Mouse (Mus musculus): ENCODE results near the gene Prpsap1. TPM values are rescaled to one million over a fixed set of nuclear protein-coding genes. Genes with fewer than 3 reads are reported as not detected.
"Not testable (repeated sequence)": the region's sequence is repeated elsewhere in the genome, so short reads cannot be mapped to it uniquely, and the experiment has no call there.

Prpsap1 gene
- polyA plus RNA-seq, 1 experiment from 2014 or later, result 179 TPM

DNA sequence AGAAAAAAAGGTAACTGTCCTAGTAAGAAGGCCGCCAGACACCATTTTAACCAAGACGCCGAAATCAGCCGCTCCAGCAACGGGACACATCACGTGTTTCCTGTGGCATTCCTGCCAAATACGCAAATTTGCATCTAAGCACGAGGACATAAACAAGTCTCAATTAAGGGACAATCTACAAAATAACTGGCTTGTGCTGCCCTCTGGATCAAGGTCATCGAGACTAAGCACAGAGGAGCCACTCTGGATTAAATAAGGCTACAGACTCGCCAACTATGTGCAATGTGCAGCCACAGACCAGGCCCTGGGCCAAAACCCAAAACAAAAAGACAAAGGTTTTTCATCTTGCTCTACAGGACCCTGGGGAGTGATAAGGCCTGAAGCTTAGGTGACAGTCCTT lies 18.0 kb downstream of the Prpsap1 start:
- Histone ChIP-seq H3K9ac (no peak overlapping the region), H3K27me3 (no peaks in the 10 kb centered on the region), H3K27ac (no peak overlapping the region), H3K4me3 (no peak overlapping the region), H3K4me2 (replicated peaks) (no peak overlapping the region), H3K9me3 (replicated peaks) (no peaks in the 10 kb centered on the region), H3K4me1 (no peaks in the 10 kb centered on the region), H3K36me3 (peaks cover 95% of the 10 kb centered on the region)
- no peak for ATAC-seq (ENCODE audit: low FRiP score)
- 89% methylated on average over 10 of the region's 10 CpGs for WGBS

DNA sequence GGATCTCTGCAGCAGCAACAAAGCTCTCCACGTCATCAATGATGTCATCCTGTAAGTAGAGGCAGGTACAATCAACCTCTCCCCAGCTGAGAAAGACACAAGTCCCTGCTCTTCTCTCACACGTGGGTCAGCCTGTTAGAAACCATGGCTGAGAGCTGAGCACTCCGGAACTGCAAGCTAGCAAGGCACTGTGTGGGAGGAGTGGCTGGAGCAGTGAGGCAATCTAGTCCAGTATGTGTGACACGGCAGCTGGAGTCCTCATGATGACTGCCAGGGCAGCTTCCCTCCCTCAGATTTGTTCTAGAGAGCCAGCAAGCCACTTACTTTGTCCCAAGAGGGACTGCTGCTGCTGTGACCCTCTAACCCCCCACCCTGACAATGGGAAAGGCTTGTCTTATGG lies 21.7 kb downstream of the Prpsap1 start:
- no peak overlapping the region for H3K4me2 ChIP-seq (replicated peaks)
- H3K27ac ChIP-seq, result no peak overlapping the region
- no peak overlapping the region for H3K9ac ChIP-seq
- peaks cover 73% of the 10 kb centered on the region for H3K36me3 ChIP-seq
- H3K4me3 ChIP-seq, result no peak overlapping the region
- WGBS, result 87% methylated on average over 4 of the region's 4 CpGs
- H3K27me3 ChIP-seq, result no peaks in the 10 kb centered on the region
- H3K4me1 ChIP-seq, result no peaks in the 10 kb centered on the region
- H3K9me3 ChIP-seq (replicated peaks), result no peaks in the 10 kb centered on the region
- ATAC-seq (ENCODE audit: low FRiP score), result no peak

DNA sequence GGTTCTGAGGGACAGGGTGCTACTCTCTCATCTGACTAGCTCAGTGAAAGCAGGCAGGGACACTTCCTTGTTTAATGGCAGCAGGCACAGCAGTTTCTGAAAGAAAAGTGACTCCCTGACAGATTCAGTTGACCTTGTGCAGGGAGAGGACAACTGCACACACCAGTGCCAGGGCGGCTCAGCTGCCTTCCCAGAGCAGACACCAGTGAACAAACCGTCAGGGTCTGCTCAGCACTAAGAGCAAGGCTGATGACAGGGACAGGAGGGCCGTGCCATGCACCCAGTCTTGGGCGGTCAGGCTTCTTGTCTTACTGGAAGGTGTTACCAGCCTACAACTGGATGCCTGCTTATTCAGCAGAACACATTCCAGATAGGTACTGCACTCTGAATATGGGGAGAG lies 23.1 kb downstream of the Prpsap1 start:
- no peak for ATAC-seq (ENCODE audit: low FRiP score)
- H3K4me3 ChIP-seq, result no peak overlapping the region
- no peak overlapping the region for H3K27ac ChIP-seq
- H3K4me1 ChIP-seq, result no peaks in the 10 kb centered on the region
- 88% methylated on average over 4 of the region's 4 CpGs for WGBS
- H3K4me2 ChIP-seq (replicated peaks), result no peak overlapping the region
- no peak overlapping the region for H3K9ac ChIP-seq
- H3K27me3 ChIP-seq, result no peaks in the 10 kb centered on the region
- H3K9me3 ChIP-seq (replicated peaks), result no peaks in the 10 kb centered on the region
- peaks cover 59% of the 10 kb centered on the region for H3K36me3 ChIP-seq

DNA sequence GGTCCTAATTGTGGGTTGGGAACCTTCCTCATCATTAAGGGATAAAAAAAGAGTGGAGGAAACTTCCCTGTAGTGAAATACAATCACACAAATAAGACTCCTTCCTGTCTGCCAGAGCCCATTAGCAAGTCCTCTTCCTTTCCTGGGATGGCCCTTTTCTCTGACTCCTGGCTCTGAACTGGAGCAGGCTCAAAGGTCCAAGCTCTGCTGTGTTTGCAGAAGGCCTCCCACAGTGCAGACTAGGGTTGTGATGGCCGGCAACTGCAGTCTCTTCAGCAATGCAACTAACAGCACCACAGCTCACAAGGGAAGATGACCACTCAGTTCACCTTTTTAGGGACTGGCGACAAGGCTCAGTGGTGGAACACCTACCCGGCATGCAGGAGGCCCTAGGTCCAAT lies 23.8 kb downstream of the Prpsap1 start:
- Histone ChIP-seq H3K4me2 (replicated peaks) (no peak overlapping the region), H3K27me3 (no peaks in the 10 kb centered on the region), H3K4me1 (no peaks in the 10 kb centered on the region), H3K9ac (no peak overlapping the region), H3K9me3 (replicated peaks) (no peaks in the 10 kb centered on the region), H3K36me3 (peaks cover 53% of the 10 kb centered on the region), H3K27ac (no peak overlapping the region), H3K4me3 (no peak overlapping the region)
- WGBS, result 86% methylated on average over 3 of the region's 3 CpGs
- no peak for ATAC-seq (ENCODE audit: low FRiP score)

DNA sequence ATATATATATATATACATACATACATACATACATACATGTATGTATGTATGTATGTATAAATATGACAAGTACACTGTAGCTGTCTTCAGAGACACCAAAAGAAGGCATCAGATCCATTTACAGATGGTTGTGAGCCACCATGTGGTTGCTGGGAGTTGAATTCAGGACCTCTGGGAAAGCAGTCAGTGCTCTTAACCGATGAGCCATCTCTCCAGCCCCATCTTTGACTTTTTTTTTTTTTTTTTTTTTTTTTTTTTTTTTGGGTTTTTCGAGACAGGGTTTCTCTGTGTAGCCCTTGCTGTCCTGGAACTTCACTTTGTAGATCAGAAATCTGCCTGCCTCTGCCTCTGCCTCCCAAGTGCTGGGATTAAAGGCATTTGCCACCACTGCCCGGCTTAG lies 25.7 kb downstream of the Prpsap1 start:
- H3K9me3 ChIP-seq (replicated peaks); H3K27me3 ChIP-seq; H3K9ac ChIP-seq; ATAC-seq (ENCODE audit: low FRiP score); H3K4me3 ChIP-seq; H3K27ac ChIP-seq; H3K4me2 ChIP-seq (replicated peaks); H3K4me1 ChIP-seq: not testable (repeated sequence)
- H3K36me3 ChIP-seq, result peaks cover 37% of the 10 kb centered on the region
- 81% methylated on average over 3 of the region's 3 CpGs for WGBS

DNA sequence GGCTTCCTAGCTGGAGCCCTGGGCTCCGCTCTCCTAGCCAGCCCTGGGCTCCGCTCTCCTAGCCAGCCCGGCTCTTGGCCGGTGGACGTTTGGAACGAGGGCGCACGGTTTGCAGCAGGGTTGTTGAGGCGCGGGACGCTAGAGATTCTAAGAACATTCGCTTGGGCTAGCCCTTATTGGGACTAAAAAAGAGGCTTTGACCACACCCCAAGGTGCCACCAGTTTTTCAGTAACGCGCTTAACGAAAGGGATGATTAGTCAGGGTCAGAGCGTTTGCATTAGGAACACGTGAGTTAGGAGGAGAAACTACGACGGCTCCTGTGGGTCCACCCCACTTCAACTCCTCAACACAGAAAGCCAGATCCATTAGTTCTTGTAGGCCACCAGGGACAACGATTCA lies 27.9 kb downstream of the Prpsap1 start, which contains the start of gene Qrich2:
TSS of gene Qrich2 (minus strand) at position 101 of the 400 bp plus-strand sequence.
- H3K4me2 ChIP-seq (replicated peaks), result no peak within 1 kb of the TSS
- H3K4me1 ChIP-seq, result peaks cover 6% of the 10 kb centered on the region; the same call in 1 of the 2 replicates
- H3K36me3 ChIP-seq, result peaks cover 16% of the 10 kb centered on the region
- no peaks in the 10 kb centered on the region for H3K9me3 ChIP-seq (replicated peaks)
- H3K4me3 ChIP-seq, result no peak within 1 kb of the TSS
- no peak for ATAC-seq (ENCODE audit: low FRiP score)
- no peak within 1 kb of the TSS for H3K27ac ChIP-seq
- no peak within 1 kb of the TSS for H3K9ac ChIP-seq
- no peaks in the 10 kb centered on the region for H3K27me3 ChIP-seq
- WGBS, result 71% methylated on average over 20 of the region's 20 CpGs

DNA sequence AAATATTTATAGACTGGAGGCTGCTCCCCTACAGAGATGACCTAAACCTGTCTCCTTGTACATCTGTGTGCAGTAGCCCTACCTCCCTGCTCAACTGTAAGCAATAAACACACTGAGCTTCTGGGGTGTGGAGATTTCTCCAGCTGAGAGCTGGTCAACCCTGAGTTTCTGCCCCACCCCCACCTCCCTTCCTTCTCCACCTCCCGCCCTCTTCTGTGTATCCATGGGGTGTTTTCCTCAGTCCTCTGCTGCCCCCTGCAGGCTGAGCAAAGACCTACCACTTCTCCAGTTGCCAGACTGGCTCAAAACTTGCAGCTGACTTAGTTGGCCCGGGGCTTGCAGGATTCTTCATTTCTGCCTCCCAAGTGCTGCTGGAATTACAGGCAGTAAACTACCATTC lies 30.2 kb downstream of the Prpsap1 start:
- WGBS, result 8% methylated on average over 2 of the region's 2 CpGs
- peaks cover 6% of the 10 kb centered on the region; the same call in 1 of the 2 replicates for H3K4me1 ChIP-seq
- H3K27ac ChIP-seq, result no peak overlapping the region
- no peak for ATAC-seq (ENCODE audit: low FRiP score)
- H3K27me3 ChIP-seq, result no peaks in the 10 kb centered on the region
- H3K4me3 ChIP-seq, result no peak overlapping the region
- H3K36me3 ChIP-seq, result no peaks in the 10 kb centered on the region
- H3K4me2 ChIP-seq (replicated peaks), result no peak overlapping the region
- no peaks in the 10 kb centered on the region for H3K9me3 ChIP-seq (replicated peaks)
- no peak overlapping the region for H3K9ac ChIP-seq

DNA sequence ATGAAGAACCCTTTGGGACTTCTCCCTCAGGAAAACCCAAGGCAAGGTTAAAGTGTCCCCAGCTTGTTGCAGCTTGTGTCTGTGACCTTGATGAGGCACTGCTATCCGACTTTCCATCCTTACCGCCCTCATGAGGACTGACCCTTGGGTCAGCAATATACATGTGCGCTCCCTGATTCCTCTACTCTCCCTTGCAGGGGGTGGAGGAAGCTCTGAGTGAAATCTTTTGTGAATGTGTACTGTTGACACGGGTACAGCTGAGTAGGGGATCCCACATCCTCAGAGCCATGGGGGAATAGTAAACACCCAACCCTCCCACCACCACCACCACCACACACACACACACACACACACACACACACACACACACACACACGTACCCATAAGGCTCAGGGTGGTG lies 30.7 kb downstream of the Prpsap1 start:
- H3K27me3 ChIP-seq, result no peaks in the 10 kb centered on the region
- 65% methylated on average over 4 of the region's 5 CpGs for WGBS
- no peaks in the 10 kb centered on the region for H3K9me3 ChIP-seq (replicated peaks)
- H3K36me3 ChIP-seq, result no peaks in the 10 kb centered on the region
- no peak overlapping the region for H3K27ac ChIP-seq
- no peak for ATAC-seq (ENCODE audit: low FRiP score)
- no peak overlapping the region for H3K9ac ChIP-seq
- H3K4me3 ChIP-seq, result no peak overlapping the region
- peaks cover 6% of the 10 kb centered on the region; the same call in 1 of the 2 replicates for H3K4me1 ChIP-seq
- no peak overlapping the region for H3K4me2 ChIP-seq (replicated peaks)

DNA sequence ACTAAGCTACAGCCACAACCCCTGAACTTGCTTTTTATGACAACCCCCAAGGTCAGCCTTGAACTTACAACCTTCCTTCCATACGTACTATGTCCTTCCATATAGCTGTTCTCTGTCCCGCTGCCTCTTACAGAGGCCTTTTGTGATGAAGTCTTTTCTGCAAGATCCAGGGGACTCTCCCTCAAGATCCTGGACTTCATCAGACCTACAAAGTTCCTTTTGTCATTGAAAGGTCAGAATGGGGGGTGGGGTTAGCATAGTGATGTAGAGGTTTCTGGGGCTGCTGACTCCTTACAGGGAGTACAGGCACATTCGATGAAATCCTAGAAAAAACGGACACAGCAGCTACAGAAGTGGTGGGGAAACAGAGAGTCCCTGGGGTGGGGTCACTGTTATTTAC lies 34.2 kb downstream of the Prpsap1 start:
- H3K9me3 ChIP-seq (replicated peaks), result no peaks in the 10 kb centered on the region
- no peak for ATAC-seq (ENCODE audit: low FRiP score)
- peaks cover 6% of the 10 kb centered on the region; the same call in 1 of the 2 replicates for H3K4me1 ChIP-seq
- H3K9ac ChIP-seq, result no peak overlapping the region
- H3K36me3 ChIP-seq, result no peaks in the 10 kb centered on the region
- no peak overlapping the region for H3K27ac ChIP-seq
- no peaks in the 10 kb centered on the region; the same call in 1 of the 2 replicates for H3K27me3 ChIP-seq
- 50% methylated on average over 4 of the region's 4 CpGs for WGBS
- H3K4me2 ChIP-seq (replicated peaks), result no peak overlapping the region
- no peak overlapping the region for H3K4me3 ChIP-seq

DNA sequence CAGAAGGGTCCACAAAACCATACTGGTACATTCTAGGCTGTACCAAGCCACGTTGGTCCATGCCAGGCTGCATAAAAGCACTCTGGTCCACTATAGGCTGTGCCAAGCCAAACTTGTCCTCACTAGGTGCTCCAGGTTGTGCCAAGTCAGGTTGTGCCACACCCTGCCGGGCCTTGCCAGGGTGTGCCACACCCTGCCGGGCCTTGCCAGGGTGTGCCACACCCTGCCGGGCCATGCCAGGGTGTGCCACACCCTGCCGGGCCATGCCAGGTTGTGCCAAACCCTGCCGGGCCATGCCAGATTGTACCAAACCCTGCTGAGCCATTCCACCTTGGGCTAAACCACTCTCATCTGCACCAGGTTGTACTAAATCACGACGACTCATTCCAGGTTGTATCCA lies 37.8 kb downstream of the Prpsap1 start:
- WGBS, result 89% methylated on average over 8 of the region's 8 CpGs

DNA sequence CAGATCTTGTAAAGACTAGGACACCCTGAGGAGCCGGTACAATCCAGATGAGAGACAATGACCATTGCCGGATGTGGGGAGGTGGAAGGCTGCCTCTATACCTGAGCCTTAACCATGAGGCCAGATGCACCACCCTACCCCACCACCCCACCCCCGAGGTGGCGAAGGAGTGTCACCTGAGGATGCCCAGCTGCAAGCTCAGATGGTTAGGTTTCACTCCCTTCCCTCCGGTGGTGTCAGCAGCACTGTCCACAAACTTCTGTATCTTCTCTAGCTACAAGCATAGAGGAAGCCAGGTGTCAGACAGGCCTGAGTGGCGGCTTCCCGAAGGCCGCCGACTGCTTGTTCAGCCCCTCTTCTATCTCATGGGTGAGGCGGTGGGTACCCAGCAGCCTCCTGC lies 40.1 kb downstream of the Prpsap1 start:
- Histone ChIP-seq H3K27ac (no peak overlapping the region), H3K36me3 (no peaks in the 10 kb centered on the region), H3K27me3 (peaks cover 2% of the 10 kb centered on the region; the same call in 1 of the 2 replicates), H3K4me2 (replicated peaks) (no peak overlapping the region), H3K4me3 (no peak overlapping the region), H3K9me3 (replicated peaks) (no peaks in the 10 kb centered on the region), H3K9ac (no peak overlapping the region), H3K4me1 (no peaks in the 10 kb centered on the region)
- 91% methylated on average over 10 of the region's 10 CpGs for WGBS
- ATAC-seq (ENCODE audit: low FRiP score), result no peak

More for the DNA sequence above, 37.8 kb downstream of the Prpsap1 start:
- no peaks in the 10 kb centered on the region for H3K36me3 ChIP-seq
- no peak overlapping the region for H3K4me2 ChIP-seq (replicated peaks)
- no peaks in the 10 kb centered on the region for H3K4me1 ChIP-seq
- H3K9ac ChIP-seq, result no peak overlapping the region
- no peak overlapping the region for H3K27ac ChIP-seq
- no peak overlapping the region for H3K4me3 ChIP-seq
- no peak for ATAC-seq (ENCODE audit: low FRiP score)
- no peaks in the 10 kb centered on the region for H3K9me3 ChIP-seq (replicated peaks)
- H3K27me3 ChIP-seq, result no peaks in the 10 kb centered on the region; the same call in 1 of the 2 replicates

DNA sequence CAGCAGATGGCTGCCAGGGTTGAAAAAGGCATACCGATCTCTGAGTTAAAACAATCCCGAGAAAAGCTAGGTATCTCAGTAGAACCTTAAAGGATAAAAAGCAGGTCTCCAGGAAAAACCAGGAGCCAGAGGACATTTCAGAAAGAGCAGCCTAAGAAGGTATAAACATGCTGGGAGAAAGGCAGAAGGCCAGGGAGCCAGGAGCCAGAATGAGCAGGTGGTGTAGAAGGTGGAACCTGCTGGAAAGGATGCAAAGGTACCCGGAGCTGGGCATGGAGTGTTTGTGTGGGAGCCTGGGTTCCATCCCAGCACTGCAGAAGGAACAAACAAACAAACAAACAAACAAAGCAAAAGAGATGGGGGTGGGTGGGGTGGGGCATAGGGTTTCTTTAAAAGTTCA lies 44.7 kb downstream of the Prpsap1 start:
- Histone ChIP-seq H3K27me3 (peaks cover 28% of the 10 kb centered on the region), H3K27ac (no peak overlapping the region), H3K4me2 (replicated peaks) (no peak overlapping the region), H3K9ac (no peak overlapping the region), H3K36me3 (no peaks in the 10 kb centered on the region), H3K9me3 (replicated peaks) (no peaks in the 10 kb centered on the region), H3K4me3 (no peak overlapping the region), H3K4me1 (0 out of 2 replicates have a peak, but pooled peaks cover 5% of the 10 kb centered on the region)
- WGBS, result 92% methylated on average over 3 of the region's 3 CpGs
- ATAC-seq (ENCODE audit: low FRiP score), result no peak

DNA sequence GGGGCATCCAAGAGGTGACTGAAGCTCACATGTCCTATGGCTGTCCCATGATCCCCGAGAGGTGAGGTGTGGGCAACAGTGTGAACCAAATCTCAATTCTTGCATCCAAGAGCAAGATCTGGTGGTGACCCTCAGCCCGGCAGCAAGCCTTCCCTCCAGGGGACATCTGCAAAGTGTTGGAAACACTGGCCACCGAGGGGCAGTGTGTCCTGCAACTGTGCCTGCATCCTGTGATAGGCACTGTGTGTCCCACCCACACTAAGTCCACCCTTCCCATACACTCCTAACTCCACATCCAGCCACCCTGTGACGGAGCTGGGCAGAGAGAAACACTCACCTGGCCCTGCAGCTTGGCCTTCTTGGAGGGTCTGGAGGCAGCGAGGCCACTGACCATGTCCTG lies 46.2 kb downstream of the Prpsap1 start:
- H3K36me3 ChIP-seq, result no peaks in the 10 kb centered on the region
- no peak overlapping the region for H3K27ac ChIP-seq
- peaks cover 28% of the 10 kb centered on the region for H3K27me3 ChIP-seq
- H3K9ac ChIP-seq, result no peak overlapping the region
- ATAC-seq (ENCODE audit: low FRiP score), result no peak
- H3K4me2 ChIP-seq (replicated peaks), result no peak overlapping the region
- 69% methylated on average over 5 of the region's 5 CpGs for WGBS
- no peak overlapping the region for H3K4me3 ChIP-seq
- no peaks in the 10 kb centered on the region for H3K9me3 ChIP-seq (replicated peaks)
- H3K4me1 ChIP-seq, result peaks cover 8% of the 10 kb centered on the region

Data from hindbrain, embryonic 12.5 days (tissue).